Mouse (Mus musculus) testis, adult 2 months (tissue): ENCODE data around the gene Bhlhe40. TPM values are rescaled to one million over a fixed set of nuclear protein-coding genes. Genes with fewer than 3 reads are reported as not detected.

Experiments used
- H3K27ac ChIP-seq: fragments of 200-500 bp; 2 replicates; pipeline ENCODE4 v1.5.1; 2012; ENCODE audit warnings: low read depth, low read length; ENCODE audit not compliant: control insufficient read depth, insufficient read depth
- H3K27me3 ChIP-seq: fragments of 200-500 bp; 2 replicates; pipeline ENCODE4 v1.6.1; 2012; ENCODE audit warnings: mild to moderate bottlenecking, low read length, moderate library complexity; ENCODE audit not compliant: control insufficient read depth, insufficient read depth
- H3K36me3 ChIP-seq: fragments of 200-500 bp; 2 replicates; pipeline ENCODE4 v1.6.1; 2012; ENCODE audit warnings: mild to moderate bottlenecking, low read length; ENCODE audit not compliant: control insufficient read depth, insufficient read depth
- H3K4me1 ChIP-seq: fragments of 200-500 bp; 2 replicates; pipeline ENCODE4 v1.6.1; 2012; ENCODE audit warnings: low read length; ENCODE audit not compliant: control insufficient read depth, insufficient read depth
- H3K4me3 ChIP-seq: fragments of 200-500 bp; 2 replicates; pipeline ENCODE4 v1.5.1; 2012; ENCODE audit warnings: low read depth, mild to moderate bottlenecking, low read length, moderate library complexity, mixed read lengths; ENCODE audit not compliant: control insufficient read depth
- CTCF ChIP-seq: fragments of 200-500 bp; IDR thresholded peaks from 2 replicates; pipeline ENCODE4 v1.5.1; 2012; ENCODE audit warnings: low read depth, mild to moderate bottlenecking, inconsistent platforms, low read length, moderate library complexity; ENCODE audit not compliant: control insufficient read depth, insufficient read depth, insufficient replicate concordance
- POLR2A ChIP-seq: fragments of 200-500 bp; IDR thresholded peaks from 2 replicates; pipeline ENCODE4 v1.6.1; 2012; ENCODE audit warnings: low read depth, mild to moderate bottlenecking, inconsistent platforms, low read length, moderate library complexity; ENCODE audit not compliant: control insufficient read depth
- polyA plus RNA-seq: library from polyadenylated mRNA; depleted of rRNA; stranded (reverse); fragments of >200 nt; gene quantifications from 2 replicates; pipeline ENCODE4 v1.2.3, GENCODE M21; 2012

Gene Bhlhe40
- polyA plus RNA-seq, 1 experiment: 2.2 TPM

- Histone ChIP-seq H3K4me1 (no peaks in the 10 kb centered on the region), H3K27me3 (no peaks in the 10 kb centered on the region), H3K27ac (no peak overlapping the region), H3K36me3 (no peaks in the 10 kb centered on the region), H3K4me3 (no peak overlapping the region)
- TF ChIP-seq CTCF (no peak), POLR2A (no peak)
Measured at GRCm38 (mm10) chr6:108694965-108695724, 34.7 kb downstream of the Bhlhe40 start.

GRCm38 (mm10) chr6:108695844-108696821 lies 35.7 kb downstream of the Bhlhe40 start:
- TF ChIP-seq POLR2A: no peak
- no peak for TF ChIP-seq CTCF
- H3K36me3 ChIP-seq: no peaks in the 10 kb centered on the region
- H3K4me3 ChIP-seq: no peak overlapping the region
- H3K27ac ChIP-seq: no peak overlapping the region
- H3K4me1 ChIP-seq: peaks cover 2% of the 10 kb centered on the region
- no peaks in the 10 kb centered on the region for H3K27me3 ChIP-seq

- H3K27ac ChIP-seq: no peak overlapping the region
- H3K4me3 ChIP-seq: no peak overlapping the region
- H3K27me3 ChIP-seq: no peaks in the 10 kb centered on the region
- H3K4me1 ChIP-seq: peaks cover 2% of the 10 kb centered on the region
- TF ChIP-seq POLR2A: no peak
- H3K36me3 ChIP-seq: no peaks in the 10 kb centered on the region
Measured at GRCm38 (mm10) chr6:108696822-108697202, 36.4 kb downstream of the Bhlhe40 start.

GRCm38 (mm10) chr6:108697345-108697744 lies 36.9 kb downstream of the Bhlhe40 start:
- TF ChIP-seq POLR2A (no peak), CTCF (no peak)
- Histone ChIP-seq H3K27ac (no peak overlapping the region), H3K4me3 (no peak overlapping the region), H3K36me3 (no peaks in the 10 kb centered on the region), H3K4me1 (peaks cover 2% of the 10 kb centered on the region), H3K27me3 (no peaks in the 10 kb centered on the region)

- Histone ChIP-seq H3K27ac (no peak overlapping the region), H3K36me3 (no peaks in the 10 kb centered on the region), H3K4me3 (no peak overlapping the region), H3K4me1 (peaks cover 2% of the 10 kb centered on the region), H3K27me3 (no peaks in the 10 kb centered on the region)
- TF ChIP-seq CTCF: no peak
Measured at GRCm38 (mm10) chr6:108698343-108698870, 38.0 kb downstream of the Bhlhe40 start.

GRCm38 (mm10) chr6:108699679-108700078 lies 39.2 kb downstream of the Bhlhe40 start:
- no peak overlapping the region for H3K27ac ChIP-seq
- TF ChIP-seq POLR2A (no peak), CTCF (no peak)
- H3K27me3 ChIP-seq: no peaks in the 10 kb centered on the region
- no peaks in the 10 kb centered on the region for H3K36me3 ChIP-seq
- H3K4me1 ChIP-seq: peaks cover 2% of the 10 kb centered on the region
- H3K4me3 ChIP-seq: no peak overlapping the region

GRCm38 (mm10) chr6:108700638-108701343 lies 40.4 kb downstream of the Bhlhe40 start:
- Histone ChIP-seq H3K27me3 (no peaks in the 10 kb centered on the region), H3K4me1 (peaks cover 2% of the 10 kb centered on the region), H3K36me3 (no peaks in the 10 kb centered on the region), H3K4me3 (no peak overlapping the region), H3K27ac (no peak overlapping the region)
- TF ChIP-seq CTCF (no peak), POLR2A (no peak)
